Mouse (Mus musculus): ENCODE measurements around the gene Loxl1.

Loxl1 gene

DNA sequence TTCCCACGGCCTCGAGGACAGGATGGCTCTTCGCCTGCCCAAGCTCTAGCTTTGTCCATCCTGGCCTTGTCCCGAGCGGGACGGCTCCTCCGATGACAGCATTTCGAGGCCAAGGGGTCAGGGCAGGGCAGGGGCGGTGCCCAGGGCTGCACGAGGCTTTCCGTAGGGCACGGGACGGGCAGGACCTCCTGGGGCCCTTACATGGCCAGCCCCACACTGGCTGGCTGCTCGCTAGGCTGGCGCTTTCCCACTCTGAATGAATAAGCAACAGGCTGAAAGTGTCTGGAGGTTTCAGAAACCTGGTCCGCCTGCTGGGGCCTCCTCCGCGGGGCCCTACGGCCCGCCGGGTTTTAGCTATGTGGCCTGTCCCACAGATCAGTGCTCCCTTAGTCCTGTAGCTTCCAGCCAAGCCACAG lies at the start of gene Loxl1:
Gene Loxl1, minus strand, starts transcription at position 243 of the 416 bp plus-strand sequence.
- peak; percentile 84 for DNase-seq (ENCODE audit: extremely low spot score, low spot score)

DNA sequence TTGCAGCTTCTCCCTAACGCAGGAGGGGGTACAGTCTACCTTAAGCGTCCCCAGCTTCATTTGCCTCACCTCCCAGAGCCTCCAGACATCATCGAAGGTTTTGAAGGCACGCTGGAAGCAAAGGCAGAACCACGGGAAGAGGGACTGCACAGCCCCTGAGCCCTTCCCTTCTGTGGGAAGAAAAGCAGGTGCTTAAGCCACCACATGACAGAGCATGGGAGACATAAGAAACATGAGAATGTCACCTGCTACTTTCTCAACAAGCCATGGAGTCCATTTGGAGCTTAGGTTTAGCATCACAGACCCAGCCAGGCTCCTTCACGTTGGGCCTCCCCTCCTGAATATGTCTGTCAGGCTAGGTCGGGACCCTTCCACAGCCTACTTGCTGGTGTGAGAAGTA lies 49.0 kb upstream of the Loxl1 start:
- DNase-seq (ENCODE audit: extremely low spot score, low spot score), result no peak

DNA sequence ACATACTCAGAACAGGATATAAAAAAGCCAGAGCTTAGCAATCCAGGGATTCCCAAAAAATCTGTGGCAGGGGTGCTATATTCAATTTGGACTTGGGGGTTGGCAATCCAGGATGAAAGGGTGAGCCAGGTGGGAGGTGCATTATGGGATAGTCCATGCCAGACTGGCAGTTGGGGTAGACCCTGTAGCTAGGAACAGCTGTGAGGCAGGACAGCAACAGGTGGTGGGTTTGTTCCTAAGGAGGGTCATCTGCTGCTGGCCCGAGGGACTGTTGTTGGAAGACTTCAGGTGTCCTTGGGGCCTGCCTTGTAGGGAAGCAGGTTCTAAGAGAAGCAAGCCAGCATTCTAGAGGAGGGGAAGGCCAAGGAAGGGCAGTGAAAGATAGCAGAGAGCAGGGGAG lies 48.4 kb upstream of the Loxl1 start:
- DNase-seq (ENCODE audit: extremely low spot score, low spot score), result no peak

DNA sequence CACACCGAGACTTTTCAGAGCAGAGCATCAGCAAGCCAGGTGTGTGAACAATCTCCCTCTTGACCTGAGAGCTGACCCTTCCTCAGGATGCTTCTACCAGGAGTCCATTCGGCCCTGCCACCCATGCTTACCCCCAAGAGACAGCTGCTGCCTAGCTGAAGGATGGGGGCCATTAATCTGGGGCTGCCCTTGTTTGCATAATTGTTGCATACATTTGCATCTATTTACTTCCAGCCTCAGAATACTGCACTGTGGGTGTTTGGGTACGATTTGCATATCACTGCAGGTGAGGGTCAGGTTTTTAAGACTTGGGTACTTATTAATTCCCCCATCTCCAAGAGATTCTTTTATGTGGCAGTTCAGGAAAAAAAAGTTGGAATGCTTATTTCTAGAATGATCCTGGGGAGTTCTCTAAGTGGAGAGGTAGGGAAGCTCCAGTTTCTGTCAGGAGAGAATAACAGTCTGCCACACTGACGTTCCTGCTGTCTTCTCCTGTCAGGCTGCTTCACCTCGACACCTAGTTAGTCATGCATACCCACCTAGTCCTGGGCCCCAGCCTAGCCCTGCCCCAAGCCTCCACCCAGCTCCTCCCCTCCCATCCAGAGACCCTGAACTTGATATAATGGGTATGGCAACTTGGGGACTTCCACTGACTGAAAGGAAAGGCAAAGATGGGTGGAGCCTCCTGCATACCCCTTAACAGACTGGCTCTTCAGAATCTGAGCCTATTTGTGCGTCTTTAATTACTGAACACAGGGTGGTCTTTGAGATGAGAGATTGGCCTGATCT lies 42.5 kb upstream of the Loxl1 start:
- no peak for DNase-seq (ENCODE audit: extremely low spot score, low spot score)

DNA sequence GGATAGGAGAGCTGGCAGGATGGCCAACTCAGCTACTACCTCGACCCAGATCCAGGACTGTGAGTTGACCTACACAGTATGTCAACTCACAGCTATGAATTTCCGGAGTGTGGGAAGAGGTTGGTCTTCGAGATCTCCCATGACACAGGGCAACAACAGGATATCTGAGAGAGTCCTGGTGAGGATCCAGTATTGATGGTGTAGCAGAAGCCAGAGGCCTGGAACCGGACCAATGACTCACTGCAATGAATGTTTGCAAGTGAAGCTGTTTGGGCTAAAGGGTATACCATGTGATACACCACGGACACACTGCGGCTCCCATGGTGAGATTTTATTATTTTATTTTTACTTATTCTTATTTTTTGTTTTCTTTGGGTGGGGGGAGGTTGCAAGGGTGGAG lies 41.7 kb upstream of the Loxl1 start:
- DNase-seq (ENCODE audit: extremely low spot score, low spot score), result no peak

DNA sequence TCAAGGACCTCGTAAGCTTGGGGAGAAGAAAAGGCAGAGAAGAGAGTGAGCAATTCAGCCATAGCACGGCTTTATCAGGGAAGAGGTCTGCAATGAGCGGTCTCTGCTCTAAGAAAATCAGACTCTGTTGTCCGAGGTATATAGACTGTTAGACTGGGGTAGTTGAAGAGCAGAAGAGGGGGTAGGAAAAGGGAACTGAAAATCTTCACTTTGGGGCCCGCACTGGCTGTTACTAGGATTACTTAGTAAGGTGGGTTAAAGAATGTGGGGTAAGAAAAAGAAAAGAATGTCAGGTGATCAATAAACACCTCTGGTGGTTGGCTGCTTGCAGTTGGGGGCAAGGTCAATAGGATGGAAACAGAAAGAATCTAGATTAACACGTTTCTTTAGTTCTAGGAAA lies 40.2 kb upstream of the Loxl1 start:
- DNase-seq (ENCODE audit: extremely low spot score, low spot score), result no peak

DNA sequence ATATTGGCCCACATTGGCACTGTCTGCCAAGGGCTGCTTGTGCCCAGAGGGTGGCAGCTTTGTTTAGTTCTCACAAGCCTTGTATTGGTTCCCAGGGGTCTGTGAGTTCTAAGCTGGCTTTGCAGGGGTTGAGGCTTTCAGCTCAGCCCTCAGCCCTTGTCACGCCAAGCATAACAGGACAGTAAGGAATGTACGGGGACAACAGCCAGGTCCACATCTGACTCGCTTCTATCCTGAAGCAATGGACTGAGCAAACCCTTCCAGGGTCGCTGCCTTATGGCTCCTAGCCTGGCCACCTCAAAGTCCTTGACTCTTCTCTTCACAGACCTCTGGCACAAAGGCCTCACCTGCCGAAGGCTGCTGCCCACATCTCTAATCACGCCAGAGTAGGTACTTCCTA lies 34.8 kb upstream of the Loxl1 start:
- no peak for DNase-seq (ENCODE audit: extremely low spot score, low spot score)

DNA sequence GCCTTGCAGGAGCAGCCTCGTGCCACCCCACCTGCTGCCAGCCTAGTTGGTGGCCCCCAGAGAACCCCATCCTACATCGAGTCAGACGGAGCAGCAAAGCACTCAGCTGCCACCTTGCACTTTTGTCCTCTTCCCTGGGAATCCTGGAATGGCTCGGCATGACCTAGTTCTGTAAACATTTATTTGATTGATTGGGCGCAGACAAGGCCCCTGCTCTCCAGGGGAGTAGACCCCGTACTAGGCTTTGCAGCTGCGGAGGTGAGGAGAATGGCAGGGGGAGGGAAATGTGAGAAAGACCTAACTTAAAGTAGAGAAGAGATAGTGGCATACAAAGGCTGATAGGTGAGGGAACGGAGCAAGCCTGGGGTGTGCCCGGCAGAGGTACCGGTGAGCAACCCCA lies 33.5 kb upstream of the Loxl1 start:
- DNase-seq (ENCODE audit: extremely low spot score, low spot score), result peak; percentile 62

DNA sequence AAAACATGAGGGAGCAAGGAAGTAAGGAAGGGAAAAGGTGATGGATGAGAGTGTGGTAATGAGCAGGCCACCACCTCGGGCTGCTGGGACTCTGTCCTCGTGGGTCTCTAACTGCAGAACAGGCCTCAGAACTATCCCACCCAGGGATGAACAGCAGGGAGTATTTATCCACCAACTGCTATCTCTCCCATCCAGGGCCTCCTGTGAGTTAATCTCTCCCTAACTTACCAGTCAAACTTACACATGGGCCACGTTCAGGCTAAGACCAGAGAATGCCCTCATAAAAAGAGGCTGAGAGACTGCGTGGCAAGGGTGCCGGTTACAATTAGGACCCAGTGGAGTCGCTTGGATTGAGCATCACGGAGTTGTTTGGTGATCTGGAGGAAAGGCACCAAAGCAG lies 33.0 kb upstream of the Loxl1 start:
- DNase-seq (ENCODE audit: extremely low spot score, low spot score), result no peak

DNA sequence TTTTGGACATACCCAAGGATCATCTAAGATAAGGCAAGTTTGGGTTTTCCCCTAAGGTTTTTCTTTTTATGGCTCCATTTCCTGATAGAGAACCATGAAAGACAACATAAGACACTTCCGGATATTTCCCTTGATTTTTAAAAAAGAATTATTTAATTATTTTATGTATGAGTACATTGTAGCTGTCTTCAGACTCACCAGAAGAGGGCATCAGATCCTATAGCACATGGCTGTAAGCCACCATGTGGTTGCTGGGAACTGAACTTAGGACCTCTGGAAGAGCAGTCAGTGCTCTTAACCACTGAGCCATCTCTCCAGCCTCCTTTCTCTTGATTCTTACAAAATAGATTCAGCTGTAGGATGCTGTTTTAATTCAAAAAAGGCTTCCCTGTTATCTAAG lies 28.8 kb upstream of the Loxl1 start:
- DNase-seq (ENCODE audit: extremely low spot score, low spot score), result no peak

DNA sequence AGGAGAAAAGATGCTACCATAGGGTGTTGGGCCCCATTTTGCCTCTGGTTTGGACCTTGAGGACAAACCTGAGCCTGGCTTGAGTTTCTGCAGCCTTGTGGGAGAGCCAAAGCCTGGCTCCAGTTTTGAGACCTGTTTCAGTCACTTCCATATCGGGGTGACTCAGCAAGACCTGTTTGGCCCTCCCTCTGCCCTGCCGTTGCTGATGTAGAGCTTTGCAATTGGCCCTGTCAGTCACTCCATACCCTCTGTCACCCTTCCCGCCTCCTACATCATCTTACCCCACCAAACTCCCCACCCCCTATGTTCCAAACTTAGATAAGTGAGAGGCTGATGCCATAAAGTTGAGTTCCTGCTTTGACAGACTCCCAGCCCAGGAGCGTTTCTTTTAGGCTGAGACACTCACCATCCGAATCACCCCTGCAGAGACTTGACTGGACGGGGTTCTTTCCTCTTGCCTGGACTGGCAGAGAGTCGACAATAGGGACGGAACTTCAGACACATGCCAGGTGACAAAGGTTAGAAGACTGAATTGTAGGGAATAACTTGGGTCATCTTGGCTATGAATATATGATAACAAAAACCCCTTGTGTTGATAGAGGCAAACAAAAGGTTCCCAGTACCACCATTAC lies 23.8 kb upstream of the Loxl1 start:
- no peak for DNase-seq (ENCODE audit: extremely low spot score, low spot score)

DNA sequence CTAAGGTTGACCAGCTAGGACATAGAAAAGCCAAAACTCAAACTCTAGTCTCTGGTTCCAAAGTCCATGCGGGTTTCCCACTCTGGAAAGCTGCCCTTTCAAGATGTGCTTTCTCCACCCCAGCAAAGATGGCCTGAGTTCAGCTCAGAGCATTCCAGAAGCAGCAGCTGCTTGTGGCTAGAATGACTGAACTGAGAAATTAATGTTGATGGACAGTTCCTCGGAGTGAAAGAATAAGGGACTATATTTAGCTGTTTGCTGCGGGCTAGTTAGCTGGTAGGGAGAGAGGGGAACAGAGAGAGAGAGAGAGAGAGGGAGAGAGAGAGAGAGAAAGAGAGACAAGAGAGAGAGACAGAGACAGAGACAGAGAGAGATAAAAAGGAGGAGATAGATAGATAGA lies 18.3 kb upstream of the Loxl1 start:
- DNase-seq (ENCODE audit: extremely low spot score, low spot score), result no peak

DNA sequence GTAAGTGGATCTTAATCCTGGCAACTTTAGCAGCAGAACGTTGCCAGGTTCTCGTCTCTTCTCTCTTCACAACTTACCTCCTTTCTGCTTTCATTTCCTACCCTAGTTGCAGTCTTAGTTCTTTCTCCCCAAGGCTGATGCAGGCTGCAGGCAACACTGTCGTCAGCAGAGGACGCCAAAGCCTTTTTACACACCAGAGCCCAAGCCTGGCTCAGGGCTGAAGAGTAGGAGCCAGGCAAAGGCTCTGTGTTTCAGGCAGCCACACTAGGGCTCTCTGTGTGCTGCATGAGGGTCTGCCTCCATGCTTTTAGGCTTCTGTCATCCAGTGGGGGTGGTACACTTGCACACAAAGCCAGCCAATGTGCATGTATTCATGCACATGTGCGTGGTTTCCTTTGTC lies 17.3 kb upstream of the Loxl1 start:
- peak; percentile 48 for DNase-seq (ENCODE audit: extremely low spot score, low spot score)

DNA sequence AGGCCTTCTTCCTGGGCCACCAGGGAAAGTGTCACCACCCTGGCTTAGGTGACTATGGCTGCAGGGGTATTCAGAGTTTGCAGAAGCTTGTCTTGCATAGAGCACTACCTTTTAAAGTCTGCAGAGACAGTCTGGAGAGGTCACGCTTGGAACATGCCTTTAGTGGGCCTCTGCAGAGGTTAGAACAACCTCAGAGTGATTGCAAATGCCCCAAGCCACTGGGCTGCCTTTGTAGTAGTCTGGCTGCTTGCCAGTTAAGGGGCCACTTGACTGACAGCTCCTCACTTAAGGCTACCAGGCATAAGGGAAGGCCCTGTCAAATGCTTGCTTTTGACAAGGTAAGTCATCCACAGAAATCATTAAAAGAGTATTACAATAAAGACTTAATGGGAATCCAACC lies 14.4 kb upstream of the Loxl1 start:
- no peak for DNase-seq (ENCODE audit: extremely low spot score, low spot score)

DNA sequence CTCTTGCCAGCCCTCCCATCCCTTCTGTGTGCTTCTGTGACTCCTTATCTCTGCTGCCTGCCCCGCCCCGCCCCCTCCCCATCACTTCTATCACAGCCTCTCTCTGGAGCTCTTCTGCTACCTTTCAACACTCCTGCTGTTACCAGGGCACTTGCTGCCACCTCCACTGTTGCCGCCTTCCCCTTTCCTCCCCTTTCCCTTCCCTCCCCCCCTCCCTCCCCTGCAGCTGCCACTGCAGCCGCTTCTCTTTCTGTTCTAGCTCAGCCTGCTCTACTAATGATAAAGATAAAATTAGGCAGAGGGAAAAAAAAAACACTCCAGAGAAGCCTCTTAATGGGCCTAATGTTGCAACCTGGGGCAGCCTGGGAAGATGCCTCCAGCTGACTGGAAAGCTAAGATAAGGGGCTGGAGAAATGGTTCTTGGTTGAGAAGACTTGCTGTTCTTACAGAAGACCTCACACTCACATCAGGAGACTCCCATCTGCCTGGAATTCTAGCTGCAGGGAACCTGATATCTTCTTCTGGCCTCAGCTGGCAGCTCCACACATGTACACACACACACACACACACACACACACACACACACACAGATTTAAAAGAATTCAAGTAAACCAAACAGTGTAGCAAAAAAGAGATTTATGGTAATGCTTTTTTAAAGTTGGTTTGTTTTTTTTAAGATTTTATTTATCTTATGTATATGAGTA lies 13.6 kb upstream of the Loxl1 start:
- DNase-seq (ENCODE audit: extremely low spot score, low spot score), result no peak

DNA sequence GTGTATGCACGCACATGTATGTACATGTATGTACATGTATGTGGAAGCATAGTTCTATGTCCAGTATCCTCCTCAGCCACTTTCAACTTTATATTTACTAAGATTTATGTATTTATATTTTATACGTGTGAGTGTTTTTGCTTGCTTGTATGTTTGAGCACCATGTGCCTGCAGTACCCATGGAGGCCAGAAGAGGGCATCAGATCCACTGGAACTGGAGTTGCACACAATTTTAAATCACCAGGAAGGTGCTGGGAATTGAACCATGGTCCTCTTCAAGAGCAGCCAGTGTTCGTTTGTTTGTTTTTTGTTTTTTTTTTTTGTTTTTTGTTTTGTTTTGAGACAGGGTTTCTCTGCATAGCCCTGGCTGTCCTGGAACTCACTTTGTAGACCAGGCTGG lies 8.7 kb upstream of the Loxl1 start:
- DNase-seq (ENCODE audit: extremely low spot score, low spot score), result no peak

DNA sequence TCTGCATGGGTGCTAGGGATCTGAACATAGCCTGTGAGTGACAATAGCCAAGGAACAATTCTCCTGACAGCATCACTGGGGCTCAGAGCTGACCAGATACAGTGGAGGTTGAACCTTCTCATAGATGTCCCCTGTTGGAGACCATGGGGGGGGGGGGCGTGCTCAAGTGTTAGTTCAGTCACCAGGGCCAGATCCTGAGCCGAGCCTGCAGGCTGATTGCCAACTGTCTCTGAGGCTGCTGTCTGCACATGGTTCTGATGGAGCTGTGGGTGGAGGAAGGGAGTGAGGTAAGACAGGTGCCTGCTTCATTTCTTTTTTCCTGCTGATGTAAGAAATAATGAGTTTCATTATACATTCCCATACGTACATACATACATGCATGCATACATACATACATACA lies 5.3 kb upstream of the Loxl1 start:
- DNase-seq (ENCODE audit: extremely low spot score, low spot score), result no peak

DNA sequence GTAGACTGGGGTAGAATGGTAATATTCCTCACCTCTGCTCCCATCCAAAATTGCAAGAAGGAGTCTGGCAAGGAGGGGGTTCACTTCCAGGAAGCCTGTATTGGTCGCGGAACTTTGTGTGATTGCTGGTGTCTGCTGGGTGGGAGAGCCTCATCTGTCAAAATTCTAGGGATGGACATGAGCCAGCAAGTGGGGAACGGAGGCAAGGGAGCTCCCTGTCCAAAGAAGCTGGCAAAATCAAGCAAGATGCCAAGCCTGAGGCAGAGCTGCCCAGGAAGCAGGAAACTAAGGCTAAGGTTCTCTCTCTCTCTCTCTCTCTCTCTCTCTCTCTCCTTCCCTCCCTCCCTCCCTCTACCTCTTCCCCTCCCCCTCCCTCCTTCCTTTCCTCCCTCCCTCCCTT lies 4.4 kb upstream of the Loxl1 start:
- no peak for DNase-seq (ENCODE audit: extremely low spot score, low spot score)

DNA sequence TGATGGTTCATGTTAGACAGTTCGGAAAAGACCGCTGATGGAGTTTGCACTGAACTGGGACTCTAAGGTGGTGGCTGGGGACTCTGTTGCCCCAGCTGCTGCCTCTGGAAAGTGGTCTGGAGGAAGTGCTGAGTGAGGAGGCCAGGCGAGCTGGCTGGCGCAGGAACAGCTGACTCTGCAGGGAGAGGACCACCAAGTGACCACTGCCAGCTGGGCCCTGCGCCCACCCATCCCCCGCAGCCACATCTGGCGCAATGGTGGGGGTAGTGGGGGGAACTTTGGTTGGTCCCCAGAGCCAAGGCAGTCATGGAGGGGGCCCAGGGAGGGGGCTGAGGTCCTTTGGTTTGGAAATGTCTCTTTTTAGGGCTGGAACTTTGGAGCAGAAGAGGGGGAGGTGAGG lies 3.8 kb upstream of the Loxl1 start:
- DNase-seq (ENCODE audit: extremely low spot score, low spot score), result no peak

DNA sequence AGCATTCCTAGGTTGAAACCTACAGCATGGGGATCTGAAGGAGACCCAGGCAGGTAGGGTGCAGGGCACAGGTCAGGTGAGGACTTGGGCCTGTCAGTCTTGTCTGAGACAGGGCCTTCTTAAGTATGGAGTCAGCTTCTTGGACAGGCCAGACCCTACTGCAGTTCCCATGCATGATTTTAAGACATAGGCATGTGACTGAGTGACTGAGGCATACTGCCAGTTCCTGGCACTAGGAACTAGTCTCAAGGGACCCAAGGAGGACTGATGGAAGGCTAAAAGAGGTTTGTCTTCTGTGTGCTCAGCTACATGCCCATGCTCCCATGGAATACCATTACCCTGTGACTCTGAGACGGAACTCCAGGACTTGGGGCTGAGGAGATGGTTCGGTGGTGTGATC lies 2.9 kb upstream of the Loxl1 start:
- DNase-seq (ENCODE audit: extremely low spot score, low spot score), result no peak

DNA sequence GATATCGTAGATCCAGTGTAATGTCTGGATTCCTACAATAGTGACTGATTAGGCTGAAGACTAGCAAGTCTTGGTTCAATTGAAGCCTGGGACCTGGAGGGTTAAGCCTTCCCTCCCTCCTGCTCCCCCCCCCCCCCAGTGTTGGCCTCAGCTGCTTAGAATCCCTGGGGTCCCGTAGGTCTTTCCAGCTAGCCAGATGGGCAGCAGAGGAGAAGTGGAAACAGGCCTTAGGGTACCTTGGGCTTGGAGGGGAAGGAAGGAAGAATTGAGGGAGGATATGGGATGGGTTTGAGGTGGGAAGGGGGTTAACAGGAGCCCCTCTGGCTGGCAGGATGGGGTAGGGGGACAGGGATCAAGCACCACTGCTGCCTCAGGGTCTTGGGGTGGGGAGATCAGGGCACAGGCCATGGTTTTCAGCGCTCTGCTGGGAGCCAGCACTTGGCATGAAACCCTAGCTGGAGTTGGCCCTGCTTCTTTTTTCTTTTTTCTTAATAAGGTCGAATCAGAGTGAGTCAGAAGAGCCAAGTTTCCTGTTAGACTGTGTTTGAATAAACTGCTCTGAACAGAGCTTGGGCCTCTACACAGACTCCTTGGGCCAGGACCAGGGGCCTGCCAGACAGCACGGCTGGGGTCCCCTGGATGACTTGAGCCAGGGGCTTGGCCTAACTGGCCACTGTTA lies 1.8 kb upstream of the Loxl1 start:
- no peak for DNase-seq (ENCODE audit: extremely low spot score, low spot score)

All from neural tube, embryonic 10.5 days (tissue).